Mouse (Mus musculus) stomach, postnatal 0 days (tissue): ENCODE data around the gene Dmkn.

ENCODE experiments used
- CTCF ChIP-seq: IDR thresholded peaks from 2 replicates; pipeline ENCODE4 v1.5.1; 2016; ENCODE audit warnings: antibody characterized with exemption, low read depth, mild to moderate bottlenecking, moderate library complexity
- EP300 ChIP-seq: optimal IDR thresholded peaks from 2 replicates; pipeline ENCODE3; 2016; ENCODE audit warnings: antibody characterized with exemption

DNA sequence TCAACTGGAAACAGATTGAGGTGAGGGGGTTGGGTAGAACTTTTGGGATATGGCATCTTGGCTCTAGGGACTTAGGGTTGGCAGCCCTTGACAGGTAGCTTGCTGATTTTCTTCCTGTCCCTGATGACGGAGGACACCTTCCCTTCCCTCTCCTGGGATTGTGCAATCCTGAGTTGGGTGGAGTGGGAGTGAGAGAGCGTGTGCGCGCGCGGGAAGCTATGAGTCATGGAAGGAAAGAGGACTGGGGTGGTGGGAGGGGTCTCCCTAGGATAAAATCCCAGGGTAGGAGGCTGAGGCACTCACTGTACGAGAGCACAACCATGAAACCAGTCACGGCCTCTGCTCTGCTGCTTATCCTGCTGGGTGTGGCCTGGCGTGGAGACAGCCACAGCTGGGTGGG lies 12.5 kb downstream of the Dmkn start:
- TF ChIP-seq CTCF (no peak), EP300 (no peak)
